Mouse (Mus musculus) G1E (cell line): ENCODE measurements at regions not wholly inside any gene's neighbourhood (a gene's known extent, or its start where the extent isn't known, plus 50 kb on each side); places are given as distances from the start of the nearest gene placed in this dataset.

Experiments
- CTCF ChIP-seq: IDR thresholded peaks from 2 replicates; pipeline ENCODE4 v1.5.1; 2012; ENCODE audit warnings: low read depth, low read length, inconsistent platforms, mixed read lengths
- GATA1 ChIP-seq: IDR thresholded peaks from 2 replicates; pipeline ENCODE4 v1.6.1; 2012; ENCODE audit warnings: borderline replicate concordance, low read length, inconsistent platforms, mixed read lengths
- GATA2 ChIP-seq: IDR thresholded peaks from 2 replicates; pipeline ENCODE4 v1.6.1; 2012; ENCODE audit warnings: low read depth, low read length, inconsistent platforms, borderline replicate concordance
- TAL1 ChIP-seq: conservative IDR thresholded peaks from 2 replicates; pipeline ENCODE4 v1.6.1; 2012; ENCODE audit warnings: low read depth, low read length, inconsistent platforms, mixed read lengths

DNA sequence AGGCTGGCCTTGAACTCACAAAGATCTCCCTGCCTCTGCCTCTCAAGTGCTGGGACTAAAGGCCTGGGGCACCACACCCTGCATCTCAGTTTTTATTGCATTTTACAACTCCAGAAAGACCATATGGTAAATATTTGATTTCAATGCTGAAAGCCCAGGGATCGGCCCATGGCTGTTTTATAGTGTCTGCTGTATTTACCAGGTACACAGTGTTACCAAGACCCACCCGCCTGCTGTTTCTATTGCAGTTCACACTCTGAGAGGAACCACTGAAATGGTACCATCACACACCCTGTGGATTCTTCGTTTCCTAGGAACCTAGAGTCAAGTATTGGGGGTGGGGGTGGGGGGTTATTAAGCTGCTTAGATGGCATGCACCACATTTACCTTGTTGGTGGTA, 228.9 kb downstream of the Ktn1 start:
- TF ChIP-seq CTCF (no peak), GATA1 (no peak), TAL1 (no peak), GATA2 (no peak)
